Mouse (Mus musculus) left cerebral cortex, postnatal 25 days (tissue): ENCODE measurements around the gene Shh. TPM values are rescaled to one million over a fixed set of nuclear protein-coding genes. Genes with fewer than 3 reads are reported as not detected.

ENCODE experiments used
- DNase-seq, 2 experiments: peaks; one replicate each; pipeline ENCODE4 v3.0.0; 2022; ENCODE audit warnings: low spot score in 2 of 2, mixed read lengths in 1 of 2
- intact Hi-C: fragments of 180-260 bp; cut with DNase I; formaldehyde crosslinking; loops from one replicate; pipeline ENCODE4 v1.15.1; 2025
- total RNA-seq, 2 experiments: library from RNA; stranded (reverse); gene quantifications; 2 replicates each; pipeline ENCODE4 v1.2.3; 2021

The Shh gene
- total RNA-seq = 1 to 10 TPM; 3.1 to 3.5 TPM

- peak; percentile 62 to 78 for DNase-seq
- intact Hi-C loops = loop anchor here (5.0 to 10.0 kb wide), 3 partner anchors 388 to 825 kb away; partner anchors contain the start of gene Rnf32
Measured at GRCm38 (mm10) chr5:28466760-28467306, at the start of gene Shh. Gene Shh (minus strand): TSS chr5:28467256.

GRCm38 (mm10) chr5:28500792-28501439 is 33.9 kb upstream of the Shh start:
- intact Hi-C loops = no loop called here
- no peak for DNase-seq

- intact Hi-C loops = no loop called here
- no peak for DNase-seq
Measured at GRCm38 (mm10) chr5:28498846-28499245, 31.8 kb upstream of the Shh start.

GRCm38 (mm10) chr5:28495712-28496650 is 28.9 kb upstream of the Shh start:
- intact Hi-C loops = loop anchor here (2.0 kb wide), 1 partner anchor 19 kb away; no protein-coding TSS in a partner anchor
- no peak for DNase-seq

- intact Hi-C loops = no loop called here
- no peak for DNase-seq
Measured at GRCm38 (mm10) chr5:28493550-28493949, 26.5 kb upstream of the Shh start.

- intact Hi-C loops = no loop called here
- no peak for DNase-seq
Measured at GRCm38 (mm10) chr5:28482991-28483390, 15.9 kb upstream of the Shh start.

- intact Hi-C loops = no loop called here
- DNase-seq = no peak
Measured at GRCm38 (mm10) chr5:28481730-28482129, 14.7 kb upstream of the Shh start.

GRCm38 (mm10) chr5:28476389-28477379 is 9.6 kb upstream of the Shh start:
- intact Hi-C loops = loop anchor here (2.0 kb wide), 1 partner anchor 18 kb away; no protein-coding TSS in a partner anchor
- no peak for DNase-seq

GRCm38 (mm10) chr5:28473556-28473955 is 6.5 kb upstream of the Shh start:
- intact Hi-C loops = no loop called here
- no peak for DNase-seq

GRCm38 (mm10) chr5:28469525-28470202 is 2.6 kb upstream of the Shh start:
- intact Hi-C loops = loop anchor here (2.0 to 10.0 kb wide), 4 partner anchors 385 to 823 kb away; partner anchors contain the start of gene Rnf32
- DNase-seq = peak; percentile 45 to 48

- no peak for DNase-seq
- intact Hi-C loops = loop anchor here (5.0 to 10.0 kb wide), 3 partner anchors 388 to 826 kb away; partner anchors contain the start of gene Rnf32
Measured at GRCm38 (mm10) chr5:28466351-28466750, 705 bp downstream of the Shh start.

GRCm38 (mm10) chr5:28465526-28465925 is 1.5 kb downstream of the Shh start:
- peak; percentile 24 to 37 for DNase-seq
- intact Hi-C loops = loop anchor here (5.0 to 10.0 kb wide), 3 partner anchors 389 to 827 kb away; partner anchors contain the start of gene Rnf32

- DNase-seq = peak; percentile 75 to 83
- intact Hi-C loops = loop anchor here (5.0 to 10.0 kb wide), 3 partner anchors 390 to 827 kb away; partner anchors contain the start of gene Rnf32
Measured at GRCm38 (mm10) chr5:28465099-28465406, 2.0 kb downstream of the Shh start.

- DNase-seq = peak; percentile 33 to 34
- intact Hi-C loops = loop anchor here (5.0 to 10.0 kb wide), 3 partner anchors 390 to 828 kb away; partner anchors contain the start of gene Rnf32
Measured at GRCm38 (mm10) chr5:28464361-28465098, 2.5 kb downstream of the Shh start.

GRCm38 (mm10) chr5:28463656-28464055 is 3.4 kb downstream of the Shh start:
- DNase-seq = no peak
- intact Hi-C loops = loop anchor here (10.0 kb wide), 1 partner anchor 391 kb away; no protein-coding TSS in a partner anchor

- intact Hi-C loops = loop anchor here (10.0 kb wide), 1 partner anchor 392 kb away; no protein-coding TSS in a partner anchor
- no peak for DNase-seq
Measured at GRCm38 (mm10) chr5:28462741-28463590, 4.1 kb downstream of the Shh start.
